Mouse (Mus musculus) testis, adult 2 months (tissue): ENCODE measurements around the gene Slc38a2. TPM values are rescaled to one million over a fixed set of nuclear protein-coding genes. Genes with fewer than 3 reads are reported as not detected.

Source experiments
- H3K27ac ChIP-seq: fragments of 200-500 bp; 2 replicates; pipeline ENCODE4 v1.5.1; 2012; ENCODE audit warnings: low read depth, low read length; ENCODE audit not compliant: control insufficient read depth, insufficient read depth
- H3K27me3 ChIP-seq: fragments of 200-500 bp; 2 replicates; pipeline ENCODE4 v1.6.1; 2012; ENCODE audit warnings: mild to moderate bottlenecking, low read length, moderate library complexity; ENCODE audit not compliant: control insufficient read depth, insufficient read depth
- H3K36me3 ChIP-seq: fragments of 200-500 bp; 2 replicates; pipeline ENCODE4 v1.6.1; 2012; ENCODE audit warnings: mild to moderate bottlenecking, low read length; ENCODE audit not compliant: control insufficient read depth, insufficient read depth
- H3K4me1 ChIP-seq: fragments of 200-500 bp; 2 replicates; pipeline ENCODE4 v1.6.1; 2012; ENCODE audit warnings: low read length; ENCODE audit not compliant: control insufficient read depth, insufficient read depth
- H3K4me3 ChIP-seq: fragments of 200-500 bp; 2 replicates; pipeline ENCODE4 v1.5.1; 2012; ENCODE audit warnings: low read depth, mild to moderate bottlenecking, low read length, moderate library complexity, mixed read lengths; ENCODE audit not compliant: control insufficient read depth
- CTCF ChIP-seq: fragments of 200-500 bp; IDR thresholded peaks from 2 replicates; pipeline ENCODE4 v1.5.1; 2012; ENCODE audit warnings: low read depth, mild to moderate bottlenecking, inconsistent platforms, low read length, moderate library complexity; ENCODE audit not compliant: control insufficient read depth, insufficient read depth, insufficient replicate concordance
- POLR2A ChIP-seq: fragments of 200-500 bp; IDR thresholded peaks from 2 replicates; pipeline ENCODE4 v1.6.1; 2012; ENCODE audit warnings: low read depth, mild to moderate bottlenecking, inconsistent platforms, low read length, moderate library complexity; ENCODE audit not compliant: control insufficient read depth
- polyA plus RNA-seq: library from polyadenylated mRNA; depleted of rRNA; stranded (reverse); fragments of >200 nt; gene quantifications from 2 replicates; pipeline ENCODE4 v1.2.3, GENCODE M21; 2012

The Slc38a2 gene
- polyA plus RNA-seq, 1 experiment = 10.8 TPM

GRCm38 (mm10) chr15:96674089-96674488 is 25.4 kb downstream of the Slc38a2 start:
- H3K4me3 ChIP-seq = no peak overlapping the region
- no peaks in the 10 kb centered on the region for H3K4me1 ChIP-seq
- H3K36me3 ChIP-seq = no peaks in the 10 kb centered on the region
- no peak for TF ChIP-seq CTCF
- no peak for TF ChIP-seq POLR2A
- H3K27ac ChIP-seq = no peak overlapping the region
- no peaks in the 10 kb centered on the region for H3K27me3 ChIP-seq

- H3K36me3 ChIP-seq = no peaks in the 10 kb centered on the region
- peaks cover 3% of the 10 kb centered on the region for H3K4me1 ChIP-seq
- no peak for TF ChIP-seq POLR2A
- H3K27me3 ChIP-seq = no peaks in the 10 kb centered on the region
- no peak overlapping the region for H3K27ac ChIP-seq
- H3K4me3 ChIP-seq = no peak overlapping the region
Observed at GRCm38 (mm10) chr15:96669721-96670120, 29.8 kb downstream of the Slc38a2 start.

- Histone ChIP-seq H3K36me3 (no peaks in the 10 kb centered on the region), H3K4me3 (no peak overlapping the region), H3K4me1 (peaks cover 3% of the 10 kb centered on the region), H3K27ac (no peak overlapping the region), H3K27me3 (no peaks in the 10 kb centered on the region)
- no peak for TF ChIP-seq POLR2A
- TF ChIP-seq CTCF = peak; percentile 16; the same call in 1 of the 2 replicates
Observed at GRCm38 (mm10) chr15:96666663-96667062, 32.9 kb downstream of the Slc38a2 start.

GRCm38 (mm10) chr15:96665889-96666288 is 33.6 kb downstream of the Slc38a2 start:
- H3K4me1 ChIP-seq = peaks cover 3% of the 10 kb centered on the region
- no peak overlapping the region for H3K4me3 ChIP-seq
- no peaks in the 10 kb centered on the region for H3K36me3 ChIP-seq
- H3K27me3 ChIP-seq = no peaks in the 10 kb centered on the region
- H3K27ac ChIP-seq = no peak overlapping the region
- TF ChIP-seq CTCF (no peak), POLR2A (no peak)

GRCm38 (mm10) chr15:96660590-96661141 is 38.9 kb downstream of the Slc38a2 start:
- Histone ChIP-seq H3K4me3 (no peak overlapping the region), H3K27ac (no peak overlapping the region), H3K27me3 (no peaks in the 10 kb centered on the region), H3K4me1 (no peaks in the 10 kb centered on the region), H3K36me3 (no peaks in the 10 kb centered on the region)
- TF ChIP-seq CTCF (no peak), POLR2A (no peak)

GRCm38 (mm10) chr15:96658275-96658602 is 41.3 kb downstream of the Slc38a2 start:
- Histone ChIP-seq H3K27me3 (no peaks in the 10 kb centered on the region), H3K27ac (no peak overlapping the region), H3K4me1 (no peaks in the 10 kb centered on the region), H3K36me3 (no peaks in the 10 kb centered on the region), H3K4me3 (no peak overlapping the region)
- TF ChIP-seq CTCF (no peak), POLR2A (no peak)

GRCm38 (mm10) chr15:96657576-96658274 is 41.8 kb downstream of the Slc38a2 start:
- TF ChIP-seq POLR2A (no peak), CTCF (no peak)
- no peak overlapping the region for H3K4me3 ChIP-seq
- no peaks in the 10 kb centered on the region for H3K36me3 ChIP-seq
- H3K4me1 ChIP-seq = no peaks in the 10 kb centered on the region
- H3K27me3 ChIP-seq = no peaks in the 10 kb centered on the region
- no peak overlapping the region for H3K27ac ChIP-seq

- H3K36me3 ChIP-seq = no peaks in the 10 kb centered on the region
- no peaks in the 10 kb centered on the region for H3K27me3 ChIP-seq
- TF ChIP-seq POLR2A = no peak
- TF ChIP-seq CTCF = no peak
- no peaks in the 10 kb centered on the region for H3K4me1 ChIP-seq
- no peak overlapping the region for H3K27ac ChIP-seq
- no peak overlapping the region for H3K4me3 ChIP-seq
Observed at GRCm38 (mm10) chr15:96655514-96655913, 44.0 kb downstream of the Slc38a2 start.
